Mouse (Mus musculus): ENCODE data around the gene Fam20a. TPM values are rescaled to one million over a fixed set of nuclear protein-coding genes. Genes with fewer than 3 reads are reported as not detected.

The Fam20a gene
- polyA plus RNA-seq, 1 experiment from 2014 or later: 2.3 TPM

GRCm38 (mm10) chr11:109745210-109745609 is 23.1 kb upstream of the Fam20a start:
- 87% methylated on average over 4 of the region's 4 CpGs for WGBS
- no peaks in the 10 kb centered on the region for H3K27me3 ChIP-seq (ENCODE audit: control insufficient read depth, insufficient read depth, low read length)
- ATAC-seq (replicated peaks; ENCODE audit: low FRiP score): no peak

GRCm38 (mm10) chr11:109737967-109738366 is 15.9 kb upstream of the Fam20a start:
- Histone ChIP-seq H3K27me3 (ENCODE audit: control insufficient read depth, insufficient read depth, low read length) (no peaks in the 10 kb centered on the region), H3K9ac (ENCODE audit: low read length) (no peak overlapping the region), H3K36me3 (ENCODE audit: control insufficient read depth, insufficient read depth, low read length) (no peaks in the 10 kb centered on the region), H3K4me2 (ENCODE audit: low read depth, low read length, severe bottlenecking) (no peak overlapping the region), H3K27ac (ENCODE audit: low read depth, low read length) (no peak overlapping the region), H3K4me1 (replicated peaks; ENCODE audit: control insufficient read depth, insufficient read depth, low read length) (no peaks in the 10 kb centered on the region), H3K9me3 (ENCODE audit: control insufficient read depth, low read length) (no peaks in the 10 kb centered on the region), H3K4me3 (ENCODE audit: low read depth, low read length) (no peak overlapping the region)
- ATAC-seq (replicated peaks; ENCODE audit: low FRiP score) (no peak), DNase-seq (ENCODE audit: low spot score) (no peak)
- WGBS: 81% methylated on average over 3 of the region's 3 CpGs

More at GRCm38 (mm10) chr11:109745210-109745609, 23.1 kb upstream of the Fam20a start:
- Histone ChIP-seq H3K27ac (ENCODE audit: low read depth, low read length) (no peak overlapping the region), H3K9ac (ENCODE audit: low read length) (no peak overlapping the region), H3K4me2 (ENCODE audit: low read depth, low read length, severe bottlenecking) (no peak overlapping the region), H3K4me1 (replicated peaks; ENCODE audit: control insufficient read depth, insufficient read depth, low read length) (no peaks in the 10 kb centered on the region), H3K36me3 (ENCODE audit: control insufficient read depth, insufficient read depth, low read length) (no peaks in the 10 kb centered on the region), H3K9me3 (ENCODE audit: control insufficient read depth, low read length) (no peaks in the 10 kb centered on the region), H3K4me3 (ENCODE audit: low read depth, low read length) (no peak overlapping the region)
- DNase-seq (ENCODE audit: low spot score): peak; percentile 7

GRCm38 (mm10) chr11:109736406-109736805 is 14.3 kb upstream of the Fam20a start:
- ATAC-seq (replicated peaks; ENCODE audit: low FRiP score): no peak
- Histone ChIP-seq H3K4me2 (ENCODE audit: low read depth, low read length, severe bottlenecking) (no peak overlapping the region), H3K36me3 (ENCODE audit: control insufficient read depth, insufficient read depth, low read length) (no peaks in the 10 kb centered on the region), H3K9me3 (ENCODE audit: control insufficient read depth, low read length) (no peaks in the 10 kb centered on the region), H3K4me1 (replicated peaks; ENCODE audit: control insufficient read depth, insufficient read depth, low read length) (no peaks in the 10 kb centered on the region), H3K9ac (ENCODE audit: low read length) (no peak overlapping the region), H3K4me3 (ENCODE audit: low read depth, low read length) (no peak overlapping the region), H3K27ac (ENCODE audit: low read depth, low read length) (no peak overlapping the region), H3K27me3 (ENCODE audit: control insufficient read depth, insufficient read depth, low read length) (no peaks in the 10 kb centered on the region)
- no peak for DNase-seq (ENCODE audit: low spot score)
- WGBS: 74% methylated on average over 3 of the region's 3 CpGs

- Histone ChIP-seq H3K4me2 (ENCODE audit: low read depth, low read length, severe bottlenecking) (no peak overlapping the region), H3K27ac (ENCODE audit: low read depth, low read length) (no peak overlapping the region), H3K36me3 (ENCODE audit: control insufficient read depth, insufficient read depth, low read length) (no peaks in the 10 kb centered on the region), H3K27me3 (ENCODE audit: control insufficient read depth, insufficient read depth, low read length) (no peaks in the 10 kb centered on the region), H3K4me3 (ENCODE audit: low read depth, low read length) (no peak overlapping the region), H3K4me1 (replicated peaks; ENCODE audit: control insufficient read depth, insufficient read depth, low read length) (no peaks in the 10 kb centered on the region), H3K9ac (ENCODE audit: low read length) (no peak overlapping the region), H3K9me3 (ENCODE audit: control insufficient read depth, low read length) (no peaks in the 10 kb centered on the region)
- ATAC-seq (replicated peaks; ENCODE audit: low FRiP score) (no peak), DNase-seq (ENCODE audit: low spot score) (no peak)
- WGBS: 87% methylated on average over 1 of the region's 1 CpGs
Measured at GRCm38 (mm10) chr11:109734341-109734740, 12.3 kb upstream of the Fam20a start.

- no peak for DNase-seq (ENCODE audit: low spot score)
- no peak overlapping the region for H3K4me3 ChIP-seq (ENCODE audit: low read depth, low read length)
- H3K27me3 ChIP-seq (ENCODE audit: control insufficient read depth, insufficient read depth, low read length): no peaks in the 10 kb centered on the region
- no peak overlapping the region for H3K27ac ChIP-seq (ENCODE audit: low read depth, low read length)
- H3K9me3 ChIP-seq (ENCODE audit: control insufficient read depth, low read length): no peaks in the 10 kb centered on the region
- WGBS: 82% methylated on average over 8 of the region's 8 CpGs
- H3K4me2 ChIP-seq (ENCODE audit: low read depth, low read length, severe bottlenecking): no peak overlapping the region
- H3K9ac ChIP-seq (ENCODE audit: low read length): no peak overlapping the region
- no peaks in the 10 kb centered on the region for H3K4me1 ChIP-seq (replicated peaks; ENCODE audit: control insufficient read depth, insufficient read depth, low read length)
- ATAC-seq (replicated peaks; ENCODE audit: low FRiP score): no peak
- H3K36me3 ChIP-seq (ENCODE audit: control insufficient read depth, insufficient read depth, low read length): no peaks in the 10 kb centered on the region
Measured at GRCm38 (mm10) chr11:109732726-109733438, 10.8 kb upstream of the Fam20a start.

GRCm38 (mm10) chr11:109728371-109728770 is 6.3 kb upstream of the Fam20a start:
- no peaks in the 10 kb centered on the region for H3K9me3 ChIP-seq (ENCODE audit: control insufficient read depth, low read length)
- WGBS: 56% methylated on average over 3 of the region's 3 CpGs
- H3K36me3 ChIP-seq (ENCODE audit: control insufficient read depth, insufficient read depth, low read length): no peaks in the 10 kb centered on the region
- no peaks in the 10 kb centered on the region for H3K27me3 ChIP-seq (ENCODE audit: control insufficient read depth, insufficient read depth, low read length)
- DNase-seq (ENCODE audit: low spot score): no peak
- H3K4me3 ChIP-seq (ENCODE audit: low read depth, low read length): no peak overlapping the region
- no peak overlapping the region for H3K9ac ChIP-seq (ENCODE audit: low read length)
- no peak overlapping the region for H3K4me2 ChIP-seq (ENCODE audit: low read depth, low read length, severe bottlenecking)
- no peaks in the 10 kb centered on the region for H3K4me1 ChIP-seq (replicated peaks; ENCODE audit: control insufficient read depth, insufficient read depth, low read length)
- ATAC-seq (replicated peaks; ENCODE audit: low FRiP score): no peak
- no peak overlapping the region for H3K27ac ChIP-seq (ENCODE audit: low read depth, low read length)

- Histone ChIP-seq H3K27me3 (ENCODE audit: control insufficient read depth, insufficient read depth, low read length) (peaks cover 14% of the 10 kb centered on the region; the same call in 1 of the 2 replicates), H3K4me2 (ENCODE audit: low read depth, low read length, severe bottlenecking) (peak overlapping the region; percentile 93; the same call in 1 of the 2 replicates)
- 72% methylated on average over 4 of the region's 4 CpGs for WGBS
Measured at GRCm38 (mm10) chr11:109722711-109723110, 632 bp upstream of the Fam20a start.

GRCm38 (mm10) chr11:109721320-109721780 is 729 bp downstream of the Fam20a start:
- Histone ChIP-seq H3K36me3 (ENCODE audit: control insufficient read depth, insufficient read depth, low read length) (no peaks in the 10 kb centered on the region), H3K27me3 (ENCODE audit: control insufficient read depth, insufficient read depth, low read length) (peaks cover 14% of the 10 kb centered on the region; the same call in 1 of the 2 replicates), H3K27ac (ENCODE audit: low read depth, low read length) (no peak overlapping the region), H3K9ac (ENCODE audit: low read length) (peak overlapping the region; percentile 49), H3K4me3 (ENCODE audit: low read depth, low read length) (peak overlapping the region; percentile 44), H3K4me2 (ENCODE audit: low read depth, low read length, severe bottlenecking) (peak overlapping the region; percentile 93), H3K9me3 (ENCODE audit: control insufficient read depth, low read length) (no peaks in the 10 kb centered on the region), H3K4me1 (replicated peaks; ENCODE audit: control insufficient read depth, insufficient read depth, low read length) (peaks cover 5% of the 10 kb centered on the region; the same call in 1 of the 2 replicates)
- WGBS: under 1% methylated on average over 40 of the region's 40 CpGs
- ATAC-seq (replicated peaks; ENCODE audit: low FRiP score) (peak; percentile 64), DNase-seq (ENCODE audit: low spot score) (peak; percentile 71)

More at GRCm38 (mm10) chr11:109722711-109723110, 632 bp upstream of the Fam20a start:
- H3K36me3 ChIP-seq (ENCODE audit: control insufficient read depth, insufficient read depth, low read length): no peaks in the 10 kb centered on the region
- DNase-seq (ENCODE audit: low spot score): no peak
- peaks cover 5% of the 10 kb centered on the region; the same call in 1 of the 2 replicates for H3K4me1 ChIP-seq (replicated peaks; ENCODE audit: control insufficient read depth, insufficient read depth, low read length)
- H3K27ac ChIP-seq (ENCODE audit: low read depth, low read length): no peak overlapping the region
- ATAC-seq (replicated peaks; ENCODE audit: low FRiP score): no peak
- H3K9me3 ChIP-seq (ENCODE audit: control insufficient read depth, low read length): no peaks in the 10 kb centered on the region
- H3K4me3 ChIP-seq (ENCODE audit: low read depth, low read length): no peak overlapping the region
- H3K9ac ChIP-seq (ENCODE audit: low read length): no peak overlapping the region

All from forebrain, embryonic 11.5 days (tissue).